Mouse (Mus musculus) CH12.LX (cell line): ENCODE measurements at regions not wholly inside any gene's neighbourhood (a gene's known extent, or its start where the extent isn't known, plus 50 kb on each side); places are given as distances from the start of the nearest gene placed in this dataset.

ENCODE experiments used
- DNase-seq: peaks from one replicate; pipeline ENCODE4 v3.0.0-alpha.2; 2013; ENCODE audit errors: extremely low read depth
- H3K27ac ChIP-seq: 2 replicates; pipeline ENCODE4 v1.5.1; 2012; ENCODE audit warnings: low read depth, mild to moderate bottlenecking, control low read depth, moderate library complexity; ENCODE audit not compliant: insufficient read depth
- H3K27me3 ChIP-seq: replicated peaks from 2 replicates; pipeline ENCODE3; 2012; ENCODE audit warnings: inconsistent platforms
- H3K36me3 ChIP-seq, 2 experiments: replicated peaks in 1 of 2; 2 replicates each; pipeline versions ENCODE3 to v1.6.1; 2012; ENCODE audit warnings: inconsistent platforms in 1 of 2, low read length in 1 of 2, mild to moderate bottlenecking in 1 of 2, mixed read lengths in 1 of 2, moderate library complexity in 1 of 2; ENCODE audit not compliant: control insufficient read depth in 1 of 2, insufficient read depth in 1 of 2
- H3K4me1 ChIP-seq, 2 experiments: 2 replicates each; pipeline ENCODE4 v1.6.1; 2012; ENCODE audit warnings: inconsistent platforms in 1 of 2, moderate library complexity in 1 of 2; ENCODE audit not compliant: insufficient read depth in 2 of 2, control insufficient read depth in 1 of 2
- H3K4me2 ChIP-seq: 2 replicates; pipeline ENCODE4 v1.6.1; 2012; ENCODE audit warnings: low read depth, mild to moderate bottlenecking, control low read depth; ENCODE audit not compliant: poor library complexity, insufficient read depth, severe bottlenecking
- H3K4me3 ChIP-seq, 3 experiments: fragments of 150-350 bp in 1 of 3; sonication (generic) in 1 of 3; replicated peaks in 1 of 3; 2 replicates each; pipeline versions ENCODE3 to v1.5.1; 2011 to 2012; ENCODE audit warnings: low read depth in 2 of 3, low read length in 2 of 3, mild to moderate bottlenecking in 2 of 3, moderate library complexity in 2 of 3, control low read depth in 1 of 3, improper control_type of control experiment in 1 of 3, inconsistent platforms in 1 of 3, mixed read lengths in 1 of 3; ENCODE audit not compliant: poor library complexity in 1 of 3
- H3K79me2 ChIP-seq: replicated peaks from 2 replicates; pipeline ENCODE4 v1.6.1; 2012; ENCODE audit warnings: mild to moderate bottlenecking, moderate library complexity; ENCODE audit not compliant: control insufficient read depth, poor library complexity, insufficient read depth, severe bottlenecking; ENCODE audit errors: extremely low read depth
- H3K9ac ChIP-seq: 2 replicates; pipeline ENCODE4 v1.6.1; 2012; ENCODE audit warnings: low read depth, mild to moderate bottlenecking, control low read depth, moderate library complexity; ENCODE audit not compliant: insufficient read depth
- H3K9me3 ChIP-seq: replicated peaks from 2 replicates; pipeline ENCODE3; 2012; ENCODE audit warnings: low read length, inconsistent platforms, mixed read lengths
- CHD2 ChIP-seq: IDR thresholded peaks from 2 replicates; pipeline ENCODE4 v1.6.1; 2011; ENCODE audit warnings: low read length, improper control_type of control experiment
- CTCF ChIP-seq, 2 experiments: IDR thresholded peaks in 1 of 2; conservative IDR thresholded peaks in 1 of 2; 2 replicates each; pipeline ENCODE4 v1.5.1; 2011 to 2012; ENCODE audit warnings: low read depth in 2 of 2, low read length in 2 of 2, improper control_type of control experiment in 1 of 2, inconsistent platforms in 1 of 2, mild to moderate bottlenecking in 1 of 2, moderate library complexity in 1 of 2
- E2F4 ChIP-seq: IDR thresholded peaks from 2 replicates; pipeline ENCODE4 v1.6.1; 2011; ENCODE audit warnings: low read depth, low read length, improper control_type of control experiment; ENCODE audit not compliant: insufficient replicate concordance
- EP300 ChIP-seq: IDR thresholded peaks from 2 replicates; pipeline ENCODE4 v1.6.1; 2011; ENCODE audit warnings: low read length, improper control_type of control experiment
- HCFC1 ChIP-seq: IDR thresholded peaks from 2 replicates; pipeline ENCODE4 v1.6.1; 2012; ENCODE audit warnings: low read depth, mild to moderate bottlenecking, inconsistent platforms, low read length, improper control_type of control experiment
- IRF4 ChIP-seq: IDR thresholded peaks from 2 replicates; pipeline ENCODE4 v1.6.1; 2014; ENCODE audit warnings: low read depth, mild to moderate bottlenecking, inconsistent platforms, low read length, improper control_type of control experiment
- JUN ChIP-seq: IDR thresholded peaks from 2 replicates; pipeline ENCODE4 v1.6.1; 2011; ENCODE audit warnings: low read depth, mild to moderate bottlenecking, low read length, improper control_type of control experiment, moderate library complexity; ENCODE audit not compliant: insufficient read depth
- KAT2A ChIP-seq: IDR thresholded peaks from 2 replicates; pipeline ENCODE4 v1.6.1; 2012; ENCODE audit warnings: low read length, improper control_type of control experiment, inconsistent platforms; ENCODE audit not compliant: insufficient replicate concordance
- MEF2A ChIP-seq: IDR thresholded peaks from 2 replicates; pipeline ENCODE4 v1.6.1; 2014; ENCODE audit warnings: low read depth, mild to moderate bottlenecking, inconsistent platforms, low read length, improper control_type of control experiment, borderline replicate concordance
- POLR2A ChIP-seq: IDR thresholded peaks from 2 replicates; pipeline ENCODE4 v1.6.1; 2011; ENCODE audit warnings: low read depth, mild to moderate bottlenecking, improper control_type of control experiment, low read length
- RCOR1 ChIP-seq: conservative IDR thresholded peaks from 2 replicates; pipeline ENCODE4 v1.6.1; 2012; ENCODE audit warnings: low read depth, mild to moderate bottlenecking, inconsistent platforms, low read length, improper control_type of control experiment
- TBP ChIP-seq: conservative IDR thresholded peaks from 2 replicates; pipeline ENCODE4 v1.6.1; 2011; ENCODE audit warnings: low read depth, low read length, improper control_type of control experiment
- UBTF ChIP-seq: IDR thresholded peaks from 2 replicates; pipeline ENCODE4 v1.6.1; 2012; ENCODE audit warnings: low read depth, mild to moderate bottlenecking, inconsistent platforms, low read length, improper control_type of control experiment, moderate library complexity
- USF1 ChIP-seq: IDR thresholded peaks from 2 replicates; pipeline ENCODE4 v1.6.1; 2014; ENCODE audit warnings: low read depth, mild to moderate bottlenecking, inconsistent platforms, low read length, improper control_type of control experiment
- ZKSCAN1 ChIP-seq: IDR thresholded peaks from 2 replicates; pipeline ENCODE4 v1.6.1; 2012; ENCODE audit warnings: low read depth, inconsistent platforms, low read length, improper control_type of control experiment, borderline replicate concordance
- ZMIZ1 ChIP-seq: IDR thresholded peaks from 2 replicates; pipeline ENCODE4 v1.6.1; 2012; ENCODE audit warnings: low read depth, mild to moderate bottlenecking, inconsistent platforms, low read length, improper control_type of control experiment
- dilution Hi-C: fragments of 300-500 bp; cut with MboI; formaldehyde crosslinking; loops from 2 replicates; pipeline ENCODE4 v1.14.3; 2020; ENCODE audit warnings: low sequenced_read_pairs; ENCODE audit not compliant: extremely low pct_unique_long_range_greater_than_20kb, extremely low pct_ligation_motif_present
- in situ Hi-C: fragments of 300-500 bp; cut with MboI; formaldehyde crosslinking; loops from 3 replicates; pipeline ENCODE4 v1.14.3; 2019; ENCODE audit warnings: low sequenced_read_pairs, low pct_ligation_motif_present, low pct_unique_long_range_greater_than_20kb, mixed read lengths

DNA sequence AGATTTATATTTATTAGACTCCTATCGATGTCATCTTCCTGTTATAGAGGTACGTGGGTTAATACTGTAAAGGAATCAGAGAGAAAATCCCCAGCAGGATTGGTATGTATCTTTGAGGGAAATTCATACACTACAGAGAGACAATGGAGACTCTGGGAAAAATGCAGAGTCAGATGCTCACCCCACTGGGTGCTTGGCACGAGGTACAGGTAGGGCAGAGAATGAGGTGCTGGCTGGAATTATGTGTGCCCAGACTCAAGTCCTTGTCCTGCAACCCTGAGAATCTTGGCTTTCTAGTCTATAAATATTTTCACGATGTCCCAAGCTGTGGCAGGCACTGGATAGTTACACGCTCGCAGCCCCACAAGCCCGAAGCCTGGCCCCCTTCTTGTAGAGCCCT is 57.8 kb upstream of the Cry1 start:
- no peak for DNase-seq
- H3K4me1 ChIP-seq: peaks cover 0 to 9% of the 10 kb centered on the region in 2 experiments; a peak in 2 of 4 replicates
- dilution Hi-C loops (no loop called here), in situ Hi-C loops (no loop called here)
- TF ChIP-seq EP300 (no peak), TBP (no peak), ZMIZ1 (no peak), RCOR1 (no peak), JUN (no peak), IRF4 (no peak)
- H3K27ac ChIP-seq: no peak overlapping the region
- H3K27me3 ChIP-seq: no peaks in the 10 kb centered on the region
- no peak overlapping the region for H3K4me2 ChIP-seq
- no peak overlapping the region for H3K4me3 ChIP-seq
- no peaks in the 10 kb centered on the region for H3K36me3 ChIP-seq
- no peak overlapping the region for H3K9ac ChIP-seq
- H3K79me2 ChIP-seq: no peaks in the 10 kb centered on the region
- no peaks in the 10 kb centered on the region for H3K9me3 ChIP-seq

DNA sequence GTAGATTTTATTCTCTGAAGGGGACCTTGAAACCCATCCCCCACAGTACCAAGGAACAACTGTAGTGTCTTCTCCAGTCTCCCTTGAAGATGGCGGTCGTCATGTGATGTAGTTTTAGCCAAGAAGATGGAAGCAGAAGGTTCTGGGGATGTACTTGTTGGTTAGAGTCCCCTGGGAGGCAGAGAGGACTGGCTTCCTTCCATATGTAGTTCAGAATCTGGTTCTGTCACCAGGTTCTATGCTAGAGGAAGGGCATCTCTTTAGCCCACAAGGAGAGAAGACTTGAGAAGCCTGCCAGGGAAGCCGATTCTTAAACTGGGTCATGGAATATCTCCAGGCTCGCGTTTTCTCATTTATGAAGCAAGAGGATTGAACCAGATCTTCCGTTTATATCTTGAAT is 58.7 kb upstream of the Cry1 start:
- H3K79me2 ChIP-seq: no peaks in the 10 kb centered on the region
- TF ChIP-seq TBP (no peak), HCFC1 (no peak), MEF2A (no peak), POLR2A (no peak), KAT2A (no peak), EP300 (no peak), ZKSCAN1 (no peak), E2F4 (no peak), USF1 (no peak), UBTF (no peak), ZMIZ1 (no peak), CTCF (conservative IDR thresholded peaks at IDR 0.05 in 1 of 2, IDR thresholded peaks at IDR 0.05 in 1 of 2; ENCODE audit: low read depth in 2 of 2, low read length in 2 of 2) (no peak), CHD2 (no peak)
- H3K4me3 ChIP-seq: no peak overlapping the region
- no peaks in the 10 kb centered on the region for H3K27me3 ChIP-seq
- H3K27ac ChIP-seq: no peak overlapping the region
- H3K4me2 ChIP-seq: no peak overlapping the region
- no peak overlapping the region for H3K9ac ChIP-seq
- in situ Hi-C loops: no loop called here
- no peak for DNase-seq
- H3K9me3 ChIP-seq: no peaks in the 10 kb centered on the region
- no peaks in the 10 kb centered on the region for H3K36me3 ChIP-seq
- dilution Hi-C loops: no loop called here
- H3K4me1 ChIP-seq: peaks cover 0 to 4% of the 10 kb centered on the region in 2 experiments; a peak in 1 of 4 replicates
